Mouse (Mus musculus) gastrocnemius, postnatal 25 days (tissue): ENCODE results near the gene Sh3glb2. TPM values are rescaled to one million over a fixed set of nuclear protein-coding genes. Genes with fewer than 3 reads are reported as not detected.

ENCODE experiments used
- DNase-seq: peaks from one replicate; pipeline ENCODE4 v3.0.0; 2022
- total RNA-seq, 2 experiments: library from RNA; stranded (reverse); gene quantifications; 1 replicate in 1 of 2; 2 replicates in 1 of 2; pipeline ENCODE4 v1.2.3; 2021

Gene Sh3glb2
- total RNA-seq, 2 experiments from 2014 or later: 16.2 to 21.2 TPM

DNA sequence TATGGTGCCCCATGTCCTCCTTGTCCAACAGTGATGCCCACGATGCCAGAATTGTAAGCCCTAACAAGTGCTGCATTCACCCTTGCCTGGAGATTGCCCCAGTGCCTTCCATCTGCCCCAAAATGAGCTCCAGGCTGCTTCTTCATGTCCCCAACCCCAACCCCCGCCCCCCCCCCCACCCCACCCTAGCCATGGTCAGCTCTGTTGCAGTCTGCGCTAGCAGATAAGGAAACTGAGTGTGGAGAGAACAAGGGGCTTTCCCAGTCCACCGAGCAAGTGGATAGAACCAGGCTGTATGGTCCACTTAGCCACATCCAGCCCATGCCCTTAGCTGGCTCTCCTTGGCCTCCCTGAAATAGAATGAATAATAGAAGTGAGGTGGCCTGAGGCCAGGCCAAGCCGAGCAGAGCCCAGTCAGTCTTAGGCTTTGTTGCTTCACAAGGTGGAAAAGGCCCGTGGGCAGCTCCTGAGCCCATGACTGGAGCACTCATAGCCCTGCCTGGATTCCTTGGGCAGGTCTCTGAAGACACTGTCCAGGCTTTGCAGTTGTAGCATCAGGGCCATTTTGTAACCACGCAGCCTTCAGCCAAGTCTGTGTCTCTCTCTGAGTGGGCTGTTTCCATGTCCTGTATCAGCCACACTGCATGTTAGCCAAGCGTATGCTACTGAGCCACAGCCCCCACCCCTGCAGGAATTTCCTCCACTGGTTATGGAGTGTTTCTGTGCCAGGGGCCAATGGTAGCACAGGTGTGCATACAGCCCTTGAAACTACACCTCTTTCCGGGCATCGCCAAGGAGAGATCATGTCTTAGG lies 21.6 kb upstream of the Sh3glb2 start:
- no peak for DNase-seq

DNA sequence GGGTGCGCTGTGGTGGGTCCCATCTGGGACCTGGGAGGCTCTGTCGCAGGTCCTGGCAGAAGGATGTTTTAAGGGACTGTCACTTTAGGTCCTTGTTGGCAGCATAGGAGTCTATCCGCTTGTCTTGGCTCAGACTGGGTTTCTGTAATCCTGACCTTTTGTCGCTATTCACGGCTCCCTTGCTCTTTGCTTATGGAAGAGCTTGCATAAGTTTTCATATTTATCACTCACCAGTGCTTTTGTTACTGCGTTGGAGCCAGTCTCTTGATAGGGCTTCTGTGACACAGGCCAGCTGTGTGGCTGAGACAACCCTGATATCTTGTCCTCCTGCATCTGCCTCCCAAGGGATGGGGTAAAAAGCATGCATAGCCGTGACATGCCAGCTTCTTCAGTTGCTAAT lies 20.2 kb upstream of the Sh3glb2 start:
- no peak for DNase-seq

DNA sequence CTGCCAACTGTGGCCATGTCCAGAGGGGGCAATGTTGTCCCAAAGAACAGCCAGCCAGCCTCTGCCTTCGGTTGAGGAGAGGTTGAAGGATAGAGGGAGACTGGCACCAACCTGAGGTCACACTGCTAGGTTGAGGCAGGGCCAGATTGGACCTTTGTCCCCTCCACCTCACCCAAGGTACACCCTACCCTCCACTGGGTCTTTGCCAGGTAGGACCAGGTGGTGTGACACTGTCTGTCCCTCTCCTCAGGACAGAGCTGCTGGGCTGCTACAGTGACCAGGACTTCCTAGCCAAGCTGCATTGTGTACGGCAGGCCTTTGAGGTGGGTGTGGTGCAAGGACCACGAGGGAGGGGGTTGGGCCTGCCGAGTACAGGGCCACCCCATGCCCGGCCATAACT lies 18.6 kb upstream of the Sh3glb2 start:
- DNase-seq: no peak

DNA sequence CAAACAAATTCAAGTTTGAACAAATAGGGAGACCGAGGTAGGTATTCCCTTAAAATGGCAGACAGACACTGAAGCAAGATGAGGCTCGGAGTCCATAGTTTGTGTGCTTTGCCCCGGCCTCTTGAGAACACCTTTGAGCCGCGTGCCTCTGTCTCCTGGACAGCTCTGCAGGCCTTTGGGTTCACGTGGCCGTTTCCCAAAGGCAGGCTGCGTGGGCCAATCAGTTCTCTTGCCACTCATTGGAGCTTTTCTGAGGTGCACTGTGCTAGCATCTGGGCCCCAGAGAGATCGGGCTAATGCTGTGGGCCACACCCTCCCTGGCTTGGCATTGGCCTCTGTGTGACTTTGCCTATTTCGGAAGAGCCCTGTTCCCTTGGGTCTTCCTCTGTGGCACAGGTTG lies 16.8 kb upstream of the Sh3glb2 start:
- no peak for DNase-seq

DNA sequence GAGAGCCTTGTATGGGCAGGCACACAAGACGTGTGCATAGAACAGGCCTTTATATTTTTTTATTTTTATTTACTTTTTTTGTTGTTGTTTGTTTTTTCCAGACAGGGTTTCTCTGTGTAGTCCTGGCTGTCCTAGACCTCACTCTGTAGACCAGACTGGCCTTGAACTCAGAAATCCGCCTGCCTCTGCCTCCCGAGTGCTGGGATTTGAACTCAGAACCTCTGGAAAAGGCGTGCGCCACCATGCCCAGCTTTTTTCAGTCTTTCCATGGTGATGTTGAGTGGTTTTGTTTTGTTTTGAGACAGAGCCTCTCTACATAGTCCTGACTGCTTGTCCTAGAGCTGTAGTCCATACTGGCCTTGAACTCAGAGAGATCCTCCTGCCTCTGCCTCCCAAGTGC lies 13.6 kb upstream of the Sh3glb2 start:
- no peak for DNase-seq

DNA sequence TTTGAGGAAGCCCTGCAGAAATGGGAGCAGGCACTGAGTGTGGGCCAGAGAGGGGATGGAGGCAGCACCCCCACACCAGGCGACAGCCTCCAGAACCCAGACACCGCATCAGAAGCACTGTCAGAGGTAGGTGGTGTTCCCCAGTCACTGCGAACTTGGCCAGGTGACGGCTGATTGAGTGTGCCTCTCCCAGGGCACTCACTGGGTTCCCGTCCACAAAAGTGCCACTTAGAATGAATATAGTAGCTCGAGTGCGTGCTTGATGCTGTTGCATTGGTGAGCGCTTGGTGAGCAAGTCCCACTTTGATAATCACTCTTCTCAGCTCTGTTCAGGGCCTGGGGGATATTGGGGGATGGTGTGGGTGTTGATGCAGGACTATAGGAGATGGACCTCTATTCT lies 12.4 kb upstream of the Sh3glb2 start:
- no peak for DNase-seq

DNA sequence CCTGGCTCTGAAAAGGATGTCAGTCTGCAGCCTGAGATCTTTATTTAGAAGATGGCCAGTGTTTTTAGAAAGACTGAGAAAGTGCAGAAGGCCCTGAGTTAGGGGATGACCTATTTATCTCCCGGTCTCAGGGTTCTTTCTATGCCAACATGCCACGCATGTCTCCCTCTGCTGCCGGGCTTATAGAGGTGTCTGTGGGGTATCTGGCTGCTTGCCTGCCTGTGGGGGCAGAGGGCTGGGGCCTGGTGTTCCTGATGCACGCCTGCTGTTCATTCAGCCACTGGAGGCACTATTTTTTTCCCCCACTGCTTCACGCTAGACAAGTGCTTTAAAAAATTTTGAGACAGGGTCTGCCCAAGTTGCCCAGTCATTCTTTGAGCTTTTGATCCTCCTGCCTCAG lies 7.1 kb upstream of the Sh3glb2 start:
- DNase-seq: no peak

DNA sequence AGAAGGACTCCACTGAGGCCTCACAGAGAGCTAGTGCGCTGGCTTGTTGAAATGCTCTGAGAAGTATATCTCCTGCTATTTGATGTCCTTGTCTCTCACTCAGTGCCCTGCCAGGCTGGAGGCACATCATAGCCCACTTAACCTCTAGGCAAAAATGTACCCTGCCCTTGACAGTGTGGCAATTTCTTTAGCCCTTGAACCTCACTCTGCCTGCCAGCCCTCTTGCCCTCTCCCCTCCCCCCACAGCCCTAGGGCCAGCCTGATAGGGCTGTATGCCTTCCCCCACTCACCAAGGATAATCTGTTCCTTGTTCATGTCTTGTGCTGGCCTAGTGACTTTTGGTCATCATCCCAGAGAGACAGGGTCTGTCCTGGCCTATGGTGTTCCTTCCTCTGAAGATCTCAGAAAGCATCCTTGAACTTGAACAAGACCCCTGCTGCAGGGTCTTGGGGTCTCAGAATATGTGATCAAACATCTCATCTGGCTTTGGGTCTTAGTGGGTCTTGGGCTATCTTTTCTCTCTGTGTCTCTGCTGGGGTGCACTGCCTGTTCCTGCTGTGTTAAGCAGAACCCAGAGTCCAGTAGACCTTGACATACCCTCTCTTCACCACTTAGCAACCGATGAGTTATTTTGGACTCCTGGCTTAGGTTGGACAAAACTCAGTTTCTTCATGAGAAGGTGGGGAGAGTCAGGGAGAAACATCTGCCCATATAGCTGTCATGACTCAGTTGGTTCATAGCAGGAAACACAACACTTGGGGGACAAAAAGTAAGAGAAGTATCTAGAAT lies 6.3 kb upstream of the Sh3glb2 start:
- no peak for DNase-seq

DNA sequence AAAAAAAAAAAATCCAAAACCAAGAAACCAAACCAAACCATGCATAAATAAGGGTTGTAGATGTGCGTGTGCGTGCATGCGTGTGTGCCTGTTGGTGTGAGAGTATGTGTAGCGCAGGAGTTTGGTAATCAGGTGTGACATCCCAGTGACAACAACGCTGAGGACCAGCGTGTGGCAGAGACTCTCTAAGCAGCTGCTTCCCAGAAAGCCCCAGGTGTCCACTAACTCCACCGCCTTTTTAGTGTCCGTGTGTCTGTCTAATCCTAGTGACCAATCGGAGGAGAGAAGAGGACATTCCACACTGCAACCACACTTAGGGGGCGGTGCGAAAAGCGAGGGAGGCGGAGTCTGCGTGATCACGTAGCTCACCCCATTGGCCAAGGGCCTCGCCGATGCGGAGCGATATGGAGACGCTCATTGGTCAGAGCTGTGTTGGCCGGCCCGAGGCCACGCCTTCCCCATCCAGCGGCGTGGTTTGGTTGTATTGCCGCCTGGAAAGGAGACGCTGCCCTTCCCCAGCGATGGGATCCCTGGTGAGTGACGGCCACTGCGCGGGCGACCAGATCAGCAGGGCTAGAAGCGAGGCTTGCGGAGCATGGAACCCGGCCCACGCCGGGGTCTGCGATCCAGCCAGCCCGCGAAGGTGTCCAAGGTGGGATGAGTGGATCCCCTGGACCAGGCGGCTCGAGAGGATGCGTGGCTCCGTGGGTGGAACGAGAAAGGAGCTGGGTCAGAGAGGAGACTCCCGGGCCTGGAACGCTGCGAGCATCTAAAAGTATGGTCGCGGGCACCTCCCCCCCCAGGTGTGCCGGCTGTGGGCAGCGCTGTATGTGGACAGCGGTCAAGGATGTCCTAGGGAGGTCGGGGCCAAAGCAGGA lies 4.9 kb upstream of the Sh3glb2 start, which contains the start of gene Miga2:
Miga2 (plus strand) TSS at position 461 of the 878 bp plus-strand sequence.
- peak; percentile 99 for DNase-seq

DNA sequence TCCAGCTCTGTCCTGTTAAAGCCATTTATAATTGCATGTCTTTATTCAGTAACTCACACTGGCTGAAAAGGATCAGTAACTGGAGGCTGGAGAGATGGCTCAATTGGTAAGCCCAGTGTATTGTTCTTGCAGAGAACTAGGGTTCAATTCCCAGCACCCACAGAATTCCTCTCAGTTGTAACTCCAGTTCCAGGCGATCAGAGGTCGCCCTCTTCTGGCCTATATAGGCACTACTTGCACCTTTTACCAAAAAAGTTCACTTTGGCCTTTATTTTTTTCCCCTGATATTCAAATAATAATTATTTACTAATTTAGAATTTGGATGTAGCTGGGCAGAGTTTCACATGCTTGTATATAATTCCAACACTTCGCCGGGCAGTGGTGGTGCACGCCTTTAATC lies 3.7 kb upstream of the Sh3glb2 start:
- no peak for DNase-seq

DNA sequence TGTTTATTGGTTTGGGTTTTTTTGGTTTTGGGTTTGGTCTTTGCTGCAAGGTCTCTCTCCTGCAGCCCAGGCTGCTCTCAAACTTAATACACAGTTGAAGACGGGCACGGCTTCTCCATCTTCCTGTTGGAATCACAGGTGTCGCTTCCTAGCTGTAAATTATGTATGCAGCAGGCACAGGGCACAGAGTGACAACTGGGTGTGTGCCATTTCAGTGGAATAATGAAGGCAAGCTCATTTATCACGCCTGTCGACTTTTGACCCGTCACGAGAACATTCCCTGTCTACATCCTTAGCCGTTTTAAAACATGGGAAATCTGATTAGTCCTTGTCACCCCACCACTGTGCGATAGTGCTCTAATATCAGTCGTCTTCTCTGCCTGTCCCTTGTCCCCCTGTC lies 1.5 kb upstream of the Sh3glb2 start:
- no peak for DNase-seq

DNA sequence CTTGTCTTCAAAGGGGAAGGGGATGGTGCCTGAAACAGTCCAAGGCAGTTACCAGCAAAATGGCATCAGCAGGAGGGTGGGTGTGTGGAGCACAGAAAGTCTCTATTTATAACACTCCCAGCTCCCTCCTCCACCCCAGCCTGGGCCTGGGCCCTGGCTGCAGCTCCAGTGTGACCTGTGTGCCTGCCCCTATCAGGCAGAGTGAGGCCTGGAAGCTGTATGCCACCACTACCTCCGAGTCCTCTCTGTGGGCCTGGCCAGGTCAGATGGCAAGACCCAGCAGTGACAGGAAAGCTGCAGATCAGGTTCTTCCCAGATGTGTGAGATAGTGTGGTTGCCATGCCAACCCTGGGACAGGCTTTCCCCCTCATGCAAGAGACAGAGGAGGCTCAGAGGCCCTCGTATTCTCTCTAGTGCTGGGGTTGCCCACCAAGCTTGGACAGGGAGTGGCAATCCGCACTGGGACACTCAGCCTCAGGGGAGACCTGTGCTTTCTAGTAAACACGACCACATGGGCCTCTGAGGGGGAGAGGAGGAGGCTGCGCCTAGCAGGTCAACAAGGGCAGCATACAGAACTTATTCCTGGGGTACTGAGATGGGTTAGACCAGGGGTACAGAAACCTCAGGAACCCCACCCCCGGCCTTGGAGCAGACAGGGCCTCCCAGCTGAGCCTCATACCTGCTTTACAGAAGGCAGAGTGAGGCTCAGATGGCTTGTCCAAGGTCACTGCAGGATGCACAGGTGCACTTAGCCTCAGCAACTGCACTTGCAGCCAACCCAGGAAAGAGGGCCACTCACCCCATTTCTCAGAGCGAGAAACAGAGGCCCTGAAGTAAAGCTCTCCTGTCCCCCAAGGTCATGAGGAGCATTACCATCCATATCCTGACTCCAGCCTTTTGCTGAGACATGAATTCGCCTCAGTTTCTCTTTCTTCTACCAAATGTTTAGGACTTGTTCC lies 1.3 kb downstream of the Sh3glb2 start:
- no peak for DNase-seq

DNA sequence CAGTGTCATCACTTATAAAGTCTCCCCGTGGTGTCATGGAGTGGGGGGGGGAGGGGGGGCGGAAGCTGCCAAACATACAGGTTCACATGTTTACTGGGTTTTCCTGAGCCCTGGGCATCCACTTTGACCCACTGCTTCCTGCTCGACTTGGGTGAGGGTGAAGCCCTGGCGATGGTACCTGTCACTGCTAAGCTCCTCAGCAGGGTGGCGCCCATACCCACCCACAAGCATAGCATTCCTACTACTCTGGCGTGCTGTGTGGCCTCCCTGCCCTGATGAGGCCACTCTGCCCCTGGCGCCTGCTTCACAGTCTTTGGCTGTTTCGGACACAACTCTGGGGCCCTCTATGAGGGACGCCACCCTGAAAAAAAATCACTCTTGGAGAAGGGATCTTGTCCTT lies 2.2 kb downstream of the Sh3glb2 start:
- no peak for DNase-seq

DNA sequence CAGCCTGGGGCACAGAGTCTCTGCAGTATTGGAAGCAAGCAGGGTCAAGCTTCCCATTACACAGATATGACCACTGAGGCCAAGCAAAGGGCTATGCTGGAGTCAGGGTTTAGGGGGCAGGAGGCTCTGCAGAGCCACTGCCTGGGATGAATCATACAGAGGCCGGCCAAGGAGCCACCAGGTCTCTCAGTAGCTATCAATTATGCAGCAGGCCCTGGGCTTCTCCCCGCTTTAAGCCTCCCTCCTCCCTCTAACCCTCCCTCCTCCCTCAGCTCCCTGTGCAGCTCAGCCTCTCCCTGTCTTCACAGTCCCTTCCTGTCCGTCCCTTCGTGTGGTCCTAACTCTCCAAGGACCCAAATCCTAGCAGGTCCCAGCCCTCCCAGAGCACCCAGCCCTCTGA lies 2.9 kb downstream of the Sh3glb2 start:
- no peak for DNase-seq

DNA sequence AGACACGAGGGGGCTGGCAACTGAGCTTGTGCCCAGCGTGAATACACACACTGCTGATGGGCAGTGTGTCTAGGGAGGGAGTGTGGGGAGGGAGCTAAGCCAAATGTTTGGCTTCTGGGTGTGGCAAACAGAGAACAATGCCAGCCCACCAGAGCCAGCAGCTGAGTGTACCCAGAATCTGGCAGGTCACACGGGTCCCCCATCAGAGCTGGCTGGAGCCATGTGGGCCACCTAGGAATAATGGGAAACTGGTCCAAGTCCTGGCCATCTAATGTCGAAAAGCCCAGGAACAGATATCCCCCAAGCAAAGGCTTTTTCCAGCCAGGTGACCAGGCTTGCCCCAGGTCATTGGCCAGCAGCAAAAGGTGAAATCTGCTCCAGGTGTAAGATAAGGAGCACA lies 3.3 kb downstream of the Sh3glb2 start:
- DNase-seq: no peak

DNA sequence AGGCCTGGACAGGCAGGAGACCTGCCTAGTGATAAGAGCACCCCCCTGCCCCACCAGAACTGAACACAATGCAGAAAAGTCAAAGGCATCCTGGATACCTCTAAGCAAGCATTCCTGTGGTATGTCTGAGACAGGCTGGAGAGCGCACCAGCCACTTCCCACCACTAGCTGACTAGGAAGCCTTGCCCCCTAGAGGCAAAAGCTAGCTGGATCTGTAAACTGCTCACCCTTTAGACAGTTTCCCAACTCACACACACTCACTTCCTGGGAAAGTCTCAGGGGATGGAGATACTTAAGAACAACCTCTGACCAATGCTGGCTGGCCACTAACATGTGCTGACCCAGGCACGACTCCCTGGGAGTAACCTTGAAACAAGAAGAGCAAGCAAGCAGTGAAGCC lies 8.0 kb downstream of the Sh3glb2 start:
- DNase-seq: no peak

DNA sequence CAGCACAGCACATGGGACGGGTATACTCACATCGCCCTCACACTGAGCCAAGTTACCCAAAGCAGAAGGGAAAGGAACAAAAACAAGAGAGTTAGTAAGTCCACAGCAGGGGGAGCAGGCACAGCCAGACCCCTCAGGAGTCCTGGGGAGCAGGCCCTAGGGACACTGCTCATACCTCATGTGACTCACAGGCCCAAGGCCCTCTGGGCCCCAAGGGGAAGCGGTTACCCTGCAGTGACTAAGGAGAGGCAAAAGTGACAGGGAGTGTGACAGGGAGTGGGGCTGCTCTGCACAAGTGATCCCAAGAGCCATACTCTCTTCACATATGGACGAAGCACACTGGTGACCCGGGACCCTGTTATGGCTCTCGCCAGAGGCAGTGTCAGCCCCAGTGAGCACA lies 9.9 kb downstream of the Sh3glb2 start:
- no peak for DNase-seq

DNA sequence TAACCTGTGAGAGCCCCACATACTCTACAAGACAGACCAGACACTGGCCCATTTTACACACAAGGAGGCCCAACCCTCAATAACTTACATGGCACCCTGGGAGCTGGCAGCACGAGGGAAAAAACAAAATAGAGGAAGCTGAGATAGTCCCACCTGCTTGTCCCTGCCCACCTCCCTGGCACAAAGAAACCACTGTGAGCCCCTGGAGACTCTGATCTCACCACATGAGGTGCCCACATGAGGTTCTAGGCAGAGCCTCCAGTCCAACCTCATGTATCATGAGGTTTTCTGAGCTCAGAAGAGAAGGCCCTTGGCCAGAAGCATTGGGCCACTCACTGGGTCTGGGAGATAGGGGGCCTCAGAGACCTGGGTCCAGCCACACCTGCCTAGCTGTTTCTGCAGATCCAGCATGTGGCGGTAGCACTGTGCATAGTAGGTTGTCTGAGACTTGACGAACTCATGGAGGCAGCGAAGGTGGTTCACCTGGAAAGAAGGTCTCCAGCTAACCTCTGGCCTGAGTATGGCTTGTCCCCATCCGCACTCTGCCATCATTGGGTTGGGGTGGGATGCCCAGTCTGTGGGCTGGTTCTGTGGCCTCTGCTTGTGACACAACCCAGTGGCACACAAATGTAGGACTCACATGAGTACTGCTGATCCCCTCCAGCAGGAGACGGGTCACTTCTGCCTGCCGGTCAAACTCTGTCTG lies 13.0 kb downstream of the Sh3glb2 start:
- no peak for DNase-seq

DNA sequence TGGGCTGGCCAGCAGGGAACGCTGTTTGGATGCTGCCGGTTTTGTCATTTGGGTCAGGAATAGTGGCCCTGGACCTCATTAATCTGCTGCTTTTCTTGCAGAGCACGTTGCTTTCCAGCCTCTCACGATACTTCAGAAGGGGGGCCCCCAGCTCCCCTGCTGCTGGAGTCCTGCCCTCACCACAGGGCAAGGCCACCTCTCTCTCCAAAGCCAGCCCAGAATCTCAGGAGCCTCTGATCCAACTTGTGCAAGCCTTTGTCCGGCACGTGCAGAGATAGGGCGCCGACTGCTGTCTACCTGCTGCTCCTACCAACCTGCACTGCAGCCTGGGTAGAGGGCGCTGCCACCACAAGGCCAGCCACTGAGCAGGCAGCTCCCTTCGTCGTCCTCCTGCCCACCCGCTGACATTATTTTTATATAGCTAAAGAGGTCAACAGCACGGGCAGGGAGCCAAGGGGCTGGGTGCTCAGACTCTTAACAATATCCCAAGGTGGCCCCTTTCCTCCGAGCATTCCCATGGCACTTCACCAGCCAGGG lies 15.5 kb downstream of the Sh3glb2 start:
- no peak for DNase-seq

DNA sequence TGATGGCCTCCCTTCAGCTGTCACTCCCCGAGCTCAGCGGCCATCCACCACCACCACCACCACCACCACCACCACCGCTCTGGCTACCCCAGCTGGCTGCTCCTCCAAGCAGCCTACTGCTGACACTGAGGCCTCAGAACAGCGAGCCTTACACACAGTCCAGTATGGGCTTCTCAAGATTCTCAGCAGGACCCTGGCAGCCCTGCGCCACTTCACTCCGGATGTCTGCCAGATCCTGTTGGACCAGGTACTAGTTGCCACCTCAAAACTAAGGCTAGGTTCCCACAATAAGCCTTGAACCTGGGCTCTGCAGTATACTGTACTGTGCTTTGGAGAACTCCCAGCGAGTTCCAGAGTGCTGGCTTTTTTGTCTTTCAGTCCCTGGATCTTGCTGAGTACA lies 16.6 kb downstream of the Sh3glb2 start:
- DNase-seq: no peak

DNA sequence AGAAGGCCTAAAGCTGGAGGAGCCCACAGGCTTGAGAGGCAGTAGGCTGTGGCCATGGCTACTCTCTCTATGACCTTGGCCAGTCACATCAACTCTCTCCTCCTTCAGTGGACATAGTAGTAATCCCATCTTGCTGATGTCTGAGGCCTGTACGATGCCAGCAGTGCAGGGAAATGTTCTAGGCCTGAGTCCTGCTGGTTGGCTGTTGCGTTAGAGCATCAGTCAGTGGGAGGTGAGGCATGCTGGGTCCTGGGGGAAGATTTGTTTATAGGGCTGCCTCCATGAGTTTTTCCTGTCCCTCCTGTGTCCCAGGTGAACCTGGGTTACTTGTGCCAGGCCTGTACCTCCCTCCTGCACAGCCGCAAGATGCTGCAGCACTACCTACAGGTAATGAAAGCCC lies 17.1 kb downstream of the Sh3glb2 start:
- no peak for DNase-seq
